Mouse (Mus musculus): ENCODE data around the gene Meox2.
"Not testable (repeated sequence)": the region's sequence is repeated elsewhere in the genome, so short reads cannot be mapped to it uniquely, and the experiment has no call there.

The Meox2 gene

GRCm38 (mm10) chr12:37108390-37108738, at the start of gene Meox2:
Gene Meox2 (plus strand): TSS chr12:37108540.
- DNase-seq (ENCODE audit: extremely low read depth, low read depth, low spot score), result no peak

- no peak for DNase-seq (ENCODE audit: extremely low read depth, low read depth, low spot score)
Observed at GRCm38 (mm10) chr12:37072636-37073035, 35.7 kb upstream of the Meox2 start.

- DNase-seq (ENCODE audit: extremely low read depth, low read depth, low spot score), result no peak
Observed at GRCm38 (mm10) chr12:37077308-37077707, 31.0 kb upstream of the Meox2 start.

DNA sequence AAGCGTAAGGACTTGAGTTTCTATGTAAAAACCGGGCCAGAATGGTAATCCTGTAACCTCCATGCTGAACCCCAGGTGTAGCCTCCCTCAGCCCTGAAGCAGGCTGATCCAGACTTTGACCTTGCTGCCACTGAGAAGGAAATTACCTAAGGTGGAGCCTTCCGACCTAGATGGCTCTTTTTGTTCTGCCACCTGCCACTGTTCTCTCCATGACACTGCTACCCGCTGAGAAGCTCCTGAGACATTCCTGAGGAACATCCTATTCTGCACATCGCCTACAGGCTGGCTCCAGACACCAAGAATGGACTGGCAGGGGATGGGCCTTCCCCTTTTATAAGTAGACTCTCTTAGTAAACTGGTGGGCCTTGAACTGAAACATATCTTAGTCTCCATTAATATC, 28.3 kb upstream of the Meox2 start:
- not testable (repeated sequence) for DNase-seq (ENCODE audit: extremely low read depth, low read depth, low spot score)

DNA sequence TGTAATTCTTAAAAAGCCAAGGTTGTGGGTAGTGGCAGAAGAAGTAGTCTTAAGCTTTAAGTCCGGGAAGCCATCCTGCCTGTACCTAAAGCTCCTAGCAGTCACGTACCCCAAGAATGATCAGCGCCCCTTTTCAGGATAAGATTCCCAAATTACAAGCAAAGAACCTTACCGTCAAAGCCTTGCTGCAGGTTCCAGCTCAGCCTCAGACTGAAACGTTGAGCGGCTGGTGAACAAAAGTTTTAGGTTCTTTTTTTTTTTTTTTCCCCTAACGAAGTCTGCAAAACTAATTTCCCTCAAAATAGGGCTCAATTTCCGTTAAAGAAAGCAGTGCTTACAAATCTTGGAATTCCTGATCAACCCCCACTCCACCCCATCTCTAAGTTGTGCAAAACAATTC, 1.8 kb upstream of the Meox2 start:
- DNase-seq (ENCODE audit: extremely low read depth, low read depth, low spot score), result no peak

DNA sequence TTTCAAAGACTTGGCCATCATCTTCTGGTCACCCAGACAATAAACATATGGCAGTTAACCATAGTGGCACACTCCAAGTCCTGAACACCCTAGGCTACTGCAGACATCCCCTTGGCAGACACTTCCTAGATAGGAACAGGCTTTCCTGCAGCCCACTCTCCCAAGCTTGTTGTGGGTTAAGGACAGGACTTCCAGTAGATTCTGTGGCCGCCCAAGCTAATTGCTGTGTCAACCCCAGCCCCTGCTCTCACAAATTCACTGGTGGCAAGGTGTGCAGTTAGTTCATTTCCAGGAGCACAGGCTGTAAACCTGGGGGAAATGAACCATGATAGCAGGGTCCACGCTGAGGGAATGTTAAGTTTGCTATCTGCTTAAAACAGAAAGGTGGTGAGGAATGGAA, 1.2 kb upstream of the Meox2 start:
- DNase-seq (ENCODE audit: extremely low read depth, low read depth, low spot score), result no peak

- DNase-seq (ENCODE audit: extremely low read depth, low read depth, low spot score), result no peak
Observed at GRCm38 (mm10) chr12:37107713-37108389, 489 bp upstream of the Meox2 start.

DNA sequence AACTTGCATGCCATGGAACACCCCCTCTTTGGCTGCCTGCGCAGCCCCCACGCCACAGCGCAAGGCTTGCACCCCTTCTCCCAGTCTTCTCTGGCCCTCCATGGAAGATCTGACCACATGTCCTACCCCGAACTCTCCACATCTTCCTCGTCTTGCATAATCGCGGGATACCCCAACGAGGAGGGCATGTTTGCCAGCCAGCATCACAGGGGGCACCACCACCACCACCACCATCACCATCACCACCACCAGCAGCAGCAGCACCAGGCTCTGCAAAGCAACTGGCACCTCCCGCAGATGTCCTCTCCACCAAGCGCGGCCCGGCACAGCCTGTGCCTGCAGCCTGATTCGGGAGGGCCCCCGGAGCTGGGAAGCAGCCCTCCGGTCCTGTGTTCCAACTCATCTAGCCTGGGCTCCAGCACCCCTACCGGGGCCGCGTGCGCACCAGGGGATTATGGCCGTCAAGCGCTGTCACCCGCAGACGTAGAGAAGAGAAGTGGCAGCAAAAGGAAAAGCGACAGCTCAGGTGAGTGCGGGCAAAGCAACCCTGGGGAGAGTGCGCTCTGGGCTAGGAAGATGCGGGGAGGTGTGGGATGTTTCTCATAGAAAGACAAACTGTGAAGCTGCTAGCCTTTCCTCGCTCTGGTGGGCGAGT, 606 bp downstream of the Meox2 start:
- DNase-seq (ENCODE audit: extremely low read depth, low read depth, low spot score), result no peak

DNA sequence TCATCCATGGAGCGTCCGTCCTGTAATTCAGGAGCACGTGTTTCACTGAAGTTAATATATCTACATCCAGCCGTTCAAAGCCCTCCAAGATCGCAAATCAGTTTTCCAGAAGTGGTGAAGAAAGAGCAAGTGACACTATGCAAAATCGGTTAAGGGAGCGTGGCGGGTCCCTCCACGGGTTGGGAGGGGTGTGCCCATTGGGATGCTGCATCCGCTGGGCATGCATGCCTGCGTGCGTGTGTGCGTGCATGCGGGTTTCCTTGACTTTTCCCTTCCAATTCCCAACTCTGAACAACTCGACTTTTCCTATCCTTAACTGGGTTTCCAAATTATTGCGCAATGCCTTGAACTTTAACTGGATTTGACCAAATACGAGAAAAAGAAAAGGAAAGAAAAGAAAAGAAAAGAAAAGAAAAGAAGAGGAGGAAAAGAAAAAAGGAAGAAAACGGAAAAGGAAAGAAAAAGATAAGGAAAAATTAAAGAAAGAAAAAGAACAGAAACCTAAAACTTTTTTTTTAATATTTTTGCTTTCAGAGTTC, 1.2 kb downstream of the Meox2 start:
- DNase-seq (ENCODE audit: extremely low read depth, low read depth, low spot score), result no peak

DNA sequence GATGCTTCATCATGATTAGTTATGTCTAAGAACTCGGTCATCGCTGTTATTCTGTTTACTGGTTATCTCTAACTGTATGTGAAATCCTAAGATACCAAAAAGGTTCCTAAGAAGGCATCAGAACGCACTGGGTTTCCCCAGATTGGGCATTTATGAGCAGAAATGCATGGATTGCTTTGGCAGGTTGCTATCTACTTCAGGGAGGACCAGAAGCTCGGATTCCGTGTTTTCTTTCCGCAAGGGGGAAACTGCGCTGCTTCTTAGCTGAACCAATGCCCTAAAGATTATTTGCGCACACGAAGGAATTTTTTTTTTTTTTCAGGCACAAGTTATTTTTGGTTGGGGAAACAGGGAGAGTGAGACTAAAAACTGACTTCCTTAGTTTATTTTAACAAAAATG, 2.6 kb downstream of the Meox2 start:
- DNase-seq (ENCODE audit: extremely low read depth, low read depth, low spot score), result no peak

GRCm38 (mm10) chr12:37119246-37119645, 10.9 kb downstream of the Meox2 start:
- no peak for DNase-seq (ENCODE audit: extremely low read depth, low read depth, low spot score)

DNA sequence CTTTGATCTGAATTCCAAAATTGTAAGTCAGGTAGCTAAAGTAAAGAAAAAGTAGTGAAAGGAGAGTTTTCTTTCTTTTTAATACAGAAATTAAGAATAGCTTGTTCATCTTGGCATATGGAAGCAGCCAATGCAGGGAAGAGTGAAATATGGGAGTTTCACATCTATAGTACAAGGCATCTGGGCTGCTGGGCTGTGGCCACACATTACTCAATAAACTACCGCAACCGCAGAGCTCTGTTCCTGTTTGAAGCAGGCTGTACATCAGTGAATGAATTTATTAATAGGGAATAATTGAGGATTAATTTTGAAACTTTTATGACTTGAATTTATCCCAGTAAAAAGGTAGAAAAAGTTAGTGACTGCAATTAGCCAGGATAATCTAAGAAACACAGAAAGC, 15.4 kb downstream of the Meox2 start:
- DNase-seq (ENCODE audit: extremely low read depth, low read depth, low spot score), result no peak

- DNase-seq (ENCODE audit: extremely low read depth, low read depth, low spot score), result no peak
Observed at GRCm38 (mm10) chr12:37142080-37142703, 33.9 kb downstream of the Meox2 start.

GRCm38 (mm10) chr12:37143879-37144278, 35.5 kb downstream of the Meox2 start:
- DNase-seq (ENCODE audit: extremely low read depth, low read depth, low spot score), result no peak

- DNase-seq (ENCODE audit: extremely low read depth, low read depth, low spot score), result no peak
Observed at GRCm38 (mm10) chr12:37167742-37168141, 59.4 kb downstream of the Meox2 start.

DNA sequence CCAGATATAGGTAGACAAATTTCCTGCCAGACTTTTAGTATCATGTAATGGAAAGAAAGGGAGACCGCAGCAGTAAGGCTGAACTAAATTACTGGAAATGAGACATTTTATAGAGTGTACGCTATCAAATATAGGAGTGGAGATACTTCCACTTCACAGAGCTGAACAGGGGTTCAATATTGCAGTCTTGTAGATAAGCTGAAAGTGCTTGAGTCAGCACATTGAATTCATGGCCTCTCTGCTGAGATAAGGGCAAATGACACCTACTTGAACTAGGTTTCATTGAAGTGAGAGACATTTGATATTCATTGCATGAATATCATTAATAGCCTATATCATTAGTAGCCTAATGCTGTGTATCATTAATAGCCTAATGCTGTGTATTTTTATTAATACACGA, 65.0 kb downstream of the Meox2 start:
- DNase-seq (ENCODE audit: extremely low read depth, low read depth, low spot score), result no peak

DNA sequence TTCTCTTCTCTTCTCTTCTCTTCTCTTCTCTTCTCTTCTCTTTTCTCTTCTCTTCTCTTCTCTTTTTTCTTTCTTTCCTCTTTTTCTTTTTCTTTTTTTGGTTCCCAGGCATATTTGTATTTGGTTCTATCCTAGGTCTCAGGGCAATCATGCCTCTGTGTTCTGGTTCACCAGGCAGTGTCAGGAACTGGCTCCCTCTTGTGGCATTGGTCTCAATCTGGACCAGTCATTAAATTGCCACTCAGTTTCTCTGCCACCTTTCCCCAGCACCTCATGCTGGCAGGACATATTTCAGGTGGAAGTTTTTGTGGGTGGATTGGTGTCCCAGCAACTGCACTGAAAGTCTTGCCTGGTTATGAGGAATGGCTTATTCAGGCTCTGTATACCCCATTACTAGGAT, 75.3 kb downstream of the Meox2 start:
- no peak for DNase-seq (ENCODE audit: extremely low read depth, low read depth, low spot score)

- no peak for DNase-seq (ENCODE audit: extremely low read depth, low read depth, low spot score)
Observed at GRCm38 (mm10) chr12:37188940-37189488, 80.7 kb downstream of the Meox2 start.

Measured in fat pad, adult 2 months (tissue).